Mouse (Mus musculus) granulocyte monocyte progenitor cell, adult 5-6 weeks (primary cell): ENCODE results near the gene Elmod3. TPM values are rescaled to one million over a fixed set of nuclear protein-coding genes. Genes with fewer than 3 reads are reported as not detected.

Source experiments
- ATAC-seq: replicated peaks from 2 replicates; pipeline ENCODE4 v1.8.0; 2016; ENCODE audit warnings: mild to moderate bottlenecking, moderate TSS enrichment, inconsistent platforms; ENCODE audit not compliant: poor library complexity, severe bottlenecking
- total RNA-seq, 2 experiments: library from RNA; stranded (forward) in 1 of 2; stranded (reverse) in 1 of 2; fragments of 200-712, 200-1000 nt in 1 of 2; fragments of >200 nt in 1 of 2; fragmentation: Nextera tagmentation in 1 of 2; gene quantifications; 2 replicates each; pipeline ENCODE4 v1.2.3; 2014 to 2017

The Elmod3 gene
- total RNA-seq, 2 experiments from 2014 or later = 12.6 to 16.3 TPM

- peak; percentile 84 for ATAC-seq
These were observed 16.4 kb downstream of the Elmod3 start for GRCm38 (mm10) chr6:72581625-72582382.

GRCm38 (mm10) chr6:72576041-72576440, 22.2 kb downstream of the Elmod3 start:
- ATAC-seq = no peak

GRCm38 (mm10) chr6:72571826-72572225, 26.4 kb downstream of the Elmod3 start:
- ATAC-seq = no peak

GRCm38 (mm10) chr6:72570644-72571397, 27.4 kb downstream of the Elmod3 start:
- no peak for ATAC-seq

GRCm38 (mm10) chr6:72568736-72569135, 29.5 kb downstream of the Elmod3 start:
- no peak for ATAC-seq

GRCm38 (mm10) chr6:72567508-72567907, 30.7 kb downstream of the Elmod3 start:
- no peak for ATAC-seq

GRCm38 (mm10) chr6:72566044-72566443, 32.2 kb downstream of the Elmod3 start:
- ATAC-seq = peak; percentile 95

DNA sequence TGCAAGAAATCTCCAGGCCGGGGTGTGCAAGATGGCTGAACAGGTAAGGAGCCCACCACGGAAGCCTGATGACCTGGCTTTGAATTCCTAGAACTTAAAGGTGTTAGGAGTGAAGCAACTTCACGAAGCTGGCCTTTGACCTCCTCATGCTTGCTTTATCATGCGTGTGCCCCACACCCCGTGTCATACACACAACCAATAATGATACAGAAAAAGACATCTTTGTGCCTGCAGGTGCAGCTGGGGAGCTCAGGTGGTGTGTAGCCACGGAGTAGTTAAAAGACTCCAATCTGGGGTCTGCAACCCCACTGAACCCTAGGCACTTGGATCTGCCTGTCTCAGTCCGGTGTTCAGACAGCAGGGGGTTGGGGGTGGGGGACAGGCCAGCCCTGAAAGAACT, 32.7 kb downstream of the Elmod3 start:
- ATAC-seq = no peak

- no peak for ATAC-seq
These were observed 35.3 kb downstream of the Elmod3 start for GRCm38 (mm10) chr6:72562894-72563293.

GRCm38 (mm10) chr6:72562486-72562885, 35.7 kb downstream of the Elmod3 start:
- ATAC-seq = no peak

- no peak for ATAC-seq
These were observed 37.4 kb downstream of the Elmod3 start for GRCm38 (mm10) chr6:72560801-72561200.

- no peak for ATAC-seq
These were observed 45.2 kb downstream of the Elmod3 start for GRCm38 (mm10) chr6:72553079-72553412.

DNA sequence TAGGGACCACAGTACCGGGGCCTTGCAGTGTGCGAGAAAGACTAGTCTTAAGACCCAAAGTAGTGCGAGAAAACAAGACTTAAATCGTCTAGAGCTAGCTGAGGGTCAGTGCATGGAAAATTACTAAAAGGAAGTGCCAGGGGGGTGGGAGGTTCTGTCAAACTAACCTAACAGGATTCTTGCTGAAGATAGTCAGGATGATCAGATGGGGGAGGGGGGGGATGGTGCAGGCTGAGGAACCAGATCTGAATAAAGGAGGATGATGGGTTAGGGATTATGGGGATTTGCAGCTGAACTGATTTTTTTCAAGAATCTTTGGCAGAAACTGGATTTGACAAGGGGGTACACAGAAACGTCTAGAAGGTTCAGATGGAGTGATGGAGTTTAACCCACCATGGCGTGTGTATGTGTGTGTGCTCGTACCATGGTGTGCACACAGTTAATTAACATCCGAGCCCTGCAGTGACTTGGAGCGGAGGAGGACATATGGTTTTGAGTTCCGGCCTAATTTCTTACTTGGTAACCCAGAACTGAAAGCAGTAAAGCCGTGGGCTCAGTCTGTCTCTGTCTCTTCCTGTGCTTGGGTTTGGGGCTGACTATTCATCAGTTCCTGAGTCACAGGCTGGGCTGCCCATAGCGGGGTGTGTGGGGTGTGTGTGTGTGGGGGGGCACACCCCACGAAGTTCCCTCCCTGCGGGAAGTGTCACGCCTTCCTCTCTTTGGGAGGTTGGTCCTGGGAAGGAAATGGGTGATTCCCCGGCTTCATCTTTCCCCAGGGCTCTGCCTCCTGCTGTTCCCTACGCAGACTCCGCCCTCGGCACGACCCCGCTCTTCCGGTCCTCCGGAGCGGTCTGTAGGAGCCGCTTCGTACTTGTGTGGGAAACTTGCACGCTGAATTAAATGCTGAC, 45.8 kb downstream of the Elmod3 start:
- ATAC-seq = peak; percentile 76

GRCm38 (mm10) chr6:72550503-72551100, 47.6 kb downstream of the Elmod3 start:
- ATAC-seq = peak; percentile 40

DNA sequence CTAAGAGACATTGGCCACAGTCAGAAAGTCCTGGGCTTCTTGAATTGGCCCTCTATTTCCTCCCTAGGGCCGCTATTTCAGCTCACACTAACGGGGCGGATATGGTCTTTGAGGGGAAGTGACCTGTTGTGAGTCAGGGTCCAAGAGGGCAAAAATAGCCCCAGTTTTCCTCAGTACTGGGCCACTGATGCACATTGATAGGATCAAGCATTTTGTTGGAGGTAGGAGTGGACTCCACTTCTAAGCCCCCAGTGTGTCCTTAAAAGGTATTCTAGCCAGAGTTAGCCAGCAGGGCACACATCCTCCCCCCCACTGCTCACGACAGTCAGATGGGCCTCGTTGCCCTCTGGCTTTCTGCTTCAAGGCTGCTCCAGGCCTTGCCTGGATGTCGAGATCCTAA, 48.2 kb downstream of the Elmod3 start:
- ATAC-seq = no peak

DNA sequence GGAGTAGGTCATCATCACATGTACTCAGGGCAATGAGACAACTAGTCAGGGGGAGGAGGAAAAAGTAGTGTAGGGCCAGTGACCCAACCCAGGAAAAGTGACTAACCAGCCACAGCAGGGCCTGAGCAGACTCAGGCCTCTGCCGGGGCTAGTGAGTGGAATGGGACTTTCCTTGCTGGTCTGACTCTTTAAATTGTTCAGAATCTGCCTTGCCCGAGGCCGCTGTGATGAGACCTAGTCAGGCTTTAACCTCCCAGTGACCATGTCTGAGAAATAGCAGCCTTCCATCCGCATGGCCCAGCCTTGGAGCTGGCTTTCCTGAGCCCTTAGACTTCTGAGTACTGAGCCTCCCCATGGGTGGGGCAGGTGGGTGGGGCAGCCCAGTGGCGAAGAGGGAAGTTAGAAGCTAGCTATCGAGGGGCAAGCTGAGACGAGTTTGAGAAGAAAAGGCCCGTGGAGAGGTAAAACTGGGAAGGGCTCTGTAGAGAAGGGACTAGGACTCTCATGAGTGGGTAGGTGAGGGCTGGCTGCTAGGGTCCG, 49.1 kb downstream of the Elmod3 start:
- peak; percentile 33 for ATAC-seq

DNA sequence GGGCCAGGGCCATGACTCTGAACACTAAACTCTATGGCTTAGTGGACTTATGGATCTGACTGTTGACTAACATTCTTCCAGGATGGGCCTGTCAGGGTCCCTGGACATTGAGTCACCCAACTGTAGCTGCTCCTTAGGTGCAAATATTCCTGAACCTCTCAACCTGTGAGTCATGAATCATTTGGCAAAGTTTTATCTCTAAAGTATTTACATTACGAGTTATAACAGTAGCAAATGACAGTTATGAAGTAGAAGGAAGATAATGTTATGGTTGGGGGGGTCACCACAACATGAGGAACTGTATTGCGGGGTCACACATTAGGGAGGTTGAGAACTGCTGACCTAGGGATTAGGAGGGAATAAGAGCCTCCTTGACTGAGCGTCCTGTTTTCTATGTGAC, 50.4 kb downstream of the Elmod3 start:
- ATAC-seq = no peak

DNA sequence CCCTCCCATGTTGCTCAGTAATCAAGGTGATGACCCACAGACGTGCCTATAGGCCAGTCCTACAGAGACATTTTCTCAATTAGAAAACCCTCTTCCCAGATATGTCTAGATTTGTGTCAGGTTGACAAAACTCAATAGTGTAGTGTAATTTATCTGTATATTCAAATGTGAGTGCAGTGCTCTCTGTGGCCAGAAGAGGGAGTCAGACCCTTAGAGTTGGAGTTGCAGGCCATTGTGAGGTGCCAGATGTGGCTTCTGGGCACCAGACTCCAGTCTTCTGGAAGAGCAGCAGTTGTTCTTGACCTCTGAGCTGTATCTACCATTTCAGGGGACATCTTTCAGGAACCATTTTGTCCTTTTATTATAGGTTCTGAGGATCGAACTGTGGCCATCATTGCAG, 51.1 kb downstream of the Elmod3 start:
- no peak for ATAC-seq

- no peak for ATAC-seq
These were observed 52.8 kb downstream of the Elmod3 start for GRCm38 (mm10) chr6:72545377-72545776.
